ENCODE assay signal across 8 mouse cellular contexts in the genomic region with DNA sequence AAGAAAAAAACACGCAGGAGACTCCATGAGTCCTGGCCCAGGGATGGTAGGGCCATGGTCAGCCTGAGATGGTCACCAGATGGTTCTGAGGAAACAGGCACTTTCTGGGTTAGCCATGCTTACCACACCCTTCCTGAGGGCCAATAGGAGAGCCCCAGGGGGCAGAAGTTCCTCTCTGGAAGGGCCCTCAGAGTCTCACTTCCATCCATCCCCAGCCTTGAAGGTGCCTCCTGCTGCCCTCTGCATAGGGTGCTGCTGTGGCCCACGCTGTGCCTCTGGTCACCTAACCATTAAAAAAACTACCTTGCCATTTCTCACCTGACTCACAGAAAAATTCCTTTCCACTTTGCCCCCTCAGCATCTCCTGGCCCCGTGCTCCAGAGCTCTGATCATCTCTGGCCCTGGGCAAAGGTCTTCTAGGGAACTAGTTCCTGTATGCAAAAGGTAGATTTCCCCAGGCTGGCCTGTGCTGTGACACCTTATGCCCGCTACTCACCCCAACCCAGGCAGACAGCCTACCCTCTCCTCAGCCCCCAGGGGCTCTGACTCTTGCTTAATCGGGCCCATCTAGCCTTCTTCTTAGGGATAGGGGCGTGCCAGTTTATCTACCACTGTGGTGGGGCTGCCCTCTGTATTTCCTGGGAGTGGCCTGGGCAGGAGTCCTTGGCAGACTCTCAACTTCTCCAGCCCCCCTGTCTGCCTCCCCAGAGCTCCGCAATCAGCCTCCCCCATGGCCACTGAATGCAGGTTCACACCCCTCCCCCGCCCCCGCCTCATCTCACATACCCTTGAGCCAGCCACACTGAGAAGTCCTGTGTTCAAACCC. TPM values are rescaled to one million over a fixed set of nuclear protein-coding genes. Genes with fewer than 3 reads are reported as not detected.
DNase-seq lines count a peak whose midpoint lies in the region; ATAC-seq lines count a peak whose summit lies in the region.
"Had no signal": no experiment of that assay in that cellular context is flagged by ENCODE, and none has a peak within 500 bp of the region (broad histone marks: within the 10 kb centered on the region; RNA-seq: fewer than 3 reads in every experiment).

No protein-coding gene starts in this region.

- no peak overlapping the region for H3K4me2 ChIP-seq in midbrain, embryonic 12.5 days (replicated peaks)

- intact Hi-C loops in left cerebral cortex, postnatal 10 days (cut with DNase I) = no loop called here

- no peak overlapping the region for H3K27ac ChIP-seq in midbrain, embryonic 12.5 days (replicated peaks)
- H3K27ac ChIP-seq in midbrain, embryonic 10.5 days (replicated peaks) = no peak overlapping the region

- H3K9me3 ChIP-seq in midbrain, embryonic 12.5 days = no peaks in the 10 kb centered on the region
- H3K9me3 ChIP-seq in midbrain, embryonic 10.5 days (replicated peaks) = no peaks in the 10 kb centered on the region

- ATAC-seq in midbrain, embryonic 12.5 days (ENCODE audit: low FRiP score, low read depth) = no peak
- ATAC-seq in common myeloid progenitor, adult 5-6 weeks (replicated peaks; ENCODE audit: low read depth, poor library complexity, severe bottlenecking) = peak; percentile 52
- ATAC-seq in monocyte, adult 5-6 weeks (replicated peaks; ENCODE audit: insufficient number of reproducible peaks, low FRiP score, low TSS enrichment, poor library complexity, severe bottlenecking) = peak; percentile 75
- ATAC-seq in cerebellum, adult (ENCODE audit: insufficient number of reproducible peaks, low FRiP score, low TSS enrichment) = no peak

- H3K9ac ChIP-seq in midbrain, embryonic 12.5 days (replicated peaks) = 0 out of 2 replicates have a peak overlapping the region, but pooled peaks have one; percentile 11

- H3K27me3 ChIP-seq in midbrain, embryonic 12.5 days = peaks cover 20% of the 10 kb centered on the region; the same call in 1 of the 2 replicates
- H3K27me3 ChIP-seq in midbrain, embryonic 10.5 days (ENCODE audit: low read depth, poor library complexity, severe bottlenecking) = peaks cover 71% of the 10 kb centered on the region

- 66% methylated on average over 9 of the region's 9 CpGs for WGBS in midbrain, embryonic 12.5 days
- 64% methylated on average over 9 of the region's 9 CpGs for WGBS in midbrain, embryonic 10.5 days

- DNase-seq in midbrain, embryonic 10.5 days (ENCODE audit: low spot score) = no peak
- peak; percentile 62 to 70 for DNase-seq in kidney, adult 8-10 months
- no peak for DNase-seq in left cerebral cortex, postnatal 10 days (ENCODE audit: extremely low spot score in 1 of 2, low spot score in 2 of 2)
- DNase-seq: right cerebral cortex, adult 18-20 months had no signal

- peaks cover 25% of the 10 kb centered on the region for H3K4me1 ChIP-seq in midbrain, embryonic 12.5 days
- H3K4me1 ChIP-seq in midbrain, embryonic 10.5 days = peaks cover 39% of the 10 kb centered on the region

- H3K36me3 ChIP-seq in midbrain, embryonic 12.5 days = peaks cover 24% of the 10 kb centered on the region
- H3K36me3 ChIP-seq in midbrain, embryonic 10.5 days = no peaks in the 10 kb centered on the region

- no peak overlapping the region for H3K4me3 ChIP-seq in midbrain, embryonic 12.5 days
- H3K4me3 ChIP-seq in midbrain, embryonic 10.5 days = no peak overlapping the region

RNA-seq across cellular contexts. Expression of gene Sema4a, which starts 6.0 kb away (rescaled TPM):
- polyA plus RNA-seq in midbrain, embryonic 12.5 days (2016; fragmentation: Nextera tagmentation; extraction: Ambion mirVana) = 19.3 and 20.3 TPM in 2 replicates
- 4.9 and 10.5 TPM in 2 replicates for polyA plus RNA-seq in midbrain, embryonic 10.5 days (2016; fragmentation: Nextera tagmentation; extraction: Ambion mirVana)
- 2.5 and 4.7 TPM in 2 replicates for total RNA-seq in common myeloid progenitor, adult 5-6 weeks (2017)
- 41.3 to 161 TPM (median 62.1 TPM) in 3 replicates for total RNA-seq in monocyte, adult 5-6 weeks (2017)
- 10 to 100 TPM; 46.5 to 52.6 TPM for total RNA-seq in left cerebral cortex, postnatal 10 days (2021)

RNA-seq across cellular contexts. Expression of gene Slc25a44, which starts 30.0 kb away (rescaled TPM):
- 23.6 and 24.6 TPM in 2 replicates for polyA plus RNA-seq in midbrain, embryonic 12.5 days (2016; fragmentation: Nextera tagmentation; extraction: Ambion mirVana)
- polyA plus RNA-seq in midbrain, embryonic 10.5 days (2016; fragmentation: Nextera tagmentation; extraction: Ambion mirVana) = 18.7 and 20.0 TPM in 2 replicates
- 16.8 and 17.1 TPM in 2 replicates for total RNA-seq in common myeloid progenitor, adult 5-6 weeks (2017)
- total RNA-seq in monocyte, adult 5-6 weeks (2017) = 11.4 to 19.2 TPM (median 15.5 TPM) in 3 replicates
- total RNA-seq in left cerebral cortex, postnatal 10 days (2021) = 10 to 100 TPM; 60.3 to 62.5 TPM

RNA-seq across cellular contexts. Expression of gene Pmf1, which starts 44.8 kb away (rescaled TPM):
- polyA plus RNA-seq in midbrain, embryonic 12.5 days (2016; fragmentation: Nextera tagmentation; extraction: Ambion mirVana) = 100.0 and 101 TPM in 2 replicates
- polyA plus RNA-seq in midbrain, embryonic 10.5 days (2016; fragmentation: Nextera tagmentation; extraction: Ambion mirVana) = 162 and 174 TPM in 2 replicates
- 88.3 and 107 TPM in 2 replicates for total RNA-seq in common myeloid progenitor, adult 5-6 weeks (2017)
- 14.2 to 29.8 TPM (median 14.4 TPM) in 3 replicates for total RNA-seq in monocyte, adult 5-6 weeks (2017)
- 10 to 100 TPM; 10.3 to 11.5 TPM for total RNA-seq in left cerebral cortex, postnatal 10 days (2021)

RNA-seq across cellular contexts. Expression of gene Lmna, which starts 54.8 kb away (rescaled TPM):
- polyA plus RNA-seq in midbrain, embryonic 12.5 days (2016; fragmentation: Nextera tagmentation; extraction: Ambion mirVana) = 34.3 and 42.8 TPM in 2 replicates
- 13.5 and 18.3 TPM in 2 replicates for polyA plus RNA-seq in midbrain, embryonic 10.5 days (2016; fragmentation: Nextera tagmentation; extraction: Ambion mirVana)
- total RNA-seq in common myeloid progenitor, adult 5-6 weeks (2017) = 19.3 and 25.6 TPM in 2 replicates
- 28.1 to 43.4 TPM (median 40.8 TPM) in 3 replicates for total RNA-seq in monocyte, adult 5-6 weeks (2017)
- total RNA-seq in left cerebral cortex, postnatal 10 days (2021) = 10 to 100 TPM; 47.2 to 48.6 TPM

Comparison
In these comparisons a context has a peak if more than half of its experiments do, and no peak if none do; other contexts are left out.
1. ATAC-seq: peak in common myeloid progenitor, adult 5-6 weeks (single experiment) and monocyte, adult 5-6 weeks (single experiment); none in midbrain, embryonic 12.5 days (single experiment) and cerebellum, adult (single experiment).
2. DNase-seq: peak in kidney, adult 8-10 months (2 of 2); none in midbrain, embryonic 10.5 days (single experiment) and left cerebral cortex, postnatal 10 days (0 of 2).